Mouse (Mus musculus): ENCODE measurements around the gene Tbx10.

DNA sequence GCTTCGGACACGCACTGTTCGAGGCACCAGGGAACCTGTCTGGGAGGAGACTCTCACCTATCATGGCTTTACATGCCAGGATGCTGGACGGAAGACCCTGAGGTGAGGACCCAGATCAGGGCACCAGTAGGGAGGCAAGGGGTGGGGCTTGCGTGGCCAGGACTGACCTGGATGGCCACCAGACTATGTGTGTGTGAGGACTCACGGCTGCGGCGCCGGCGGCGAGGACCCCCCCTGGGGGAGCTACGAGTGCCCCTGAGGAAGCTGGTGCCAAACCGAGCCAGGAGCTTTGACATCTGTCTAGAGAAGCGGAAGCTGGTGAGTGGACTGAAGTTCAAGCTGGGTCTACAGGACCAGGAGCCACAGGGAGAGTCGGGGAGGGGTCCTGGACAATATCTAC, 11.8 kb downstream of the Tbx10 start:
- TF ChIP-seq CTCF (IDR thresholded peaks at IDR 0.05; ENCODE audit: borderline replicate concordance, insufficient read depth, low read depth, low read length): no peak
- no peak for TF ChIP-seq POLR2A (IDR thresholded peaks at IDR 0.05; ENCODE audit: borderline replicate concordance, insufficient read depth, low read length)
